Mouse (Mus musculus) mouse embryonic stem cell (cell line): ENCODE results near the gene Etfrf1.

ENCODE experiments used
- in situ Hi-C, 2 experiments: fragments of 300-500 bp; cut with MboI; formaldehyde crosslinking; loops; 1 replicate in 1 of 2; 3 replicates in 1 of 2; pipeline ENCODE4 v1.14.3; 2019 to 2020; ENCODE audit warnings: low sequenced_read_pairs in 2 of 2, low pct_unique_long_range_greater_than_20kb in 1 of 2, mixed read lengths in 1 of 2; ENCODE audit not compliant: unreplicated experiment in 1 of 2

Etfrf1 gene

DNA sequence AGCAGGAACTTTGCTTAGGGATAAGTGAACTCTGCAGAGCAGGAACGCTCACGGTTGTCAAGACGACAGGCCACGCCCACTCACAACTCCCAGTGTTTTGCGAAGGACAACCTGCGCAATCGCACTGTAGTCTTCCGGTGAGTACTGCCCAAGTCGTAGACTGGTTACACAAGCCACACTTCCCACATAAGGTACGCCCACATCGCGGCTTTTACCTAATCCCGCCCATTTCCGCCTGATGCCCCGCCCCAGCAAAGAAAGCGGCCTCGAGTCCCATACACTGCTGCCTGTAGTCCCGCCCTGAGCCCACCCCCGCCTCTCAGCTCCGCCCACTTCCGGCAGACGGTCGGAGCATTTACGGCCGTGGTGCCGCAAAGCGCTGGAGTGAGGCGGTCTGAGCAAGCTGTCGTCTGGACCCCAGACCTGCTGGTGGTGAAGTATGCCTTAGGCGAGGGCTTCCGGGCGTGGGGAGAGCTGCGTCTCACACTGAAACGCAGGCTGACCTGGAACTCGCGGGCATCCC lies at the start of gene Etfrf1, which contains the start of gene Casc1:
TSS of gene Etfrf1 (plus strand) at position 319 of the 523 bp plus-strand sequence.
TSS of gene Casc1 (minus strand) at position 190 of the 523 bp plus-strand sequence.
- in situ Hi-C loops = no loop called here

- in situ Hi-C loops = no loop called here
Measured at GRCm38 (mm10) chr6:145171892-145172606, 38.9 kb upstream of the Etfrf1 start.

- in situ Hi-C loops = no loop called here
Measured at GRCm38 (mm10) chr6:145173781-145174191, 37.1 kb upstream of the Etfrf1 start.

GRCm38 (mm10) chr6:145175571-145175981 lies 35.4 kb upstream of the Etfrf1 start:
- in situ Hi-C loops = no loop called here

GRCm38 (mm10) chr6:145176474-145176873 lies 34.5 kb upstream of the Etfrf1 start:
- in situ Hi-C loops = no loop called here

GRCm38 (mm10) chr6:145179665-145180064 lies 31.3 kb upstream of the Etfrf1 start:
- in situ Hi-C loops = loop anchor here in 1 of 2 experiments (10.0 kb wide), 1 partner anchor 245 kb away; no protein-coding TSS in a partner anchor

DNA sequence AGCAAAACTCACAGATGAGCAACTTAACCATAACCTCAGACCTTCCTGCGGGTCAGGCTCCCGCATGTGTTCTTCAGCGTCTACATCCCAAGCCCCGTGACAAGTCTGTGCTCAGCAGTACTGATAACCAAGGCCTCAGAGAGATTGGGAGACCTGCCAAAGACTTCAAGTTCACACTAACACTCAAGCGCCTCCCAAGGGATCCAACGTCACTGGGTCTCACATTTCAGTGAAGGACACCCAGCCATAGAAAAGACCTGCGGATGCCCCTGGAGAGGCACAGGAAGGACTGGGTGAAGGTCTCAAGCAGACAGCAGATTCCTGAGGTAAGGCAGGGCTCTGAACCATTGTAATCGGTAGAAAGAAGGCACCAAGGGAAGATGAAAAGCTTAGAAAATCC lies 28.9 kb upstream of the Etfrf1 start:
- in situ Hi-C loops = loop anchor here in 1 of 2 experiments (10.0 kb wide), 1 partner anchor 247 kb away; no protein-coding TSS in a partner anchor

- in situ Hi-C loops = loop anchor here in 1 of 2 experiments (10.0 kb wide), 1 partner anchor 251 kb away; no protein-coding TSS in a partner anchor
Measured at GRCm38 (mm10) chr6:145186096-145186495, 24.8 kb upstream of the Etfrf1 start.

DNA sequence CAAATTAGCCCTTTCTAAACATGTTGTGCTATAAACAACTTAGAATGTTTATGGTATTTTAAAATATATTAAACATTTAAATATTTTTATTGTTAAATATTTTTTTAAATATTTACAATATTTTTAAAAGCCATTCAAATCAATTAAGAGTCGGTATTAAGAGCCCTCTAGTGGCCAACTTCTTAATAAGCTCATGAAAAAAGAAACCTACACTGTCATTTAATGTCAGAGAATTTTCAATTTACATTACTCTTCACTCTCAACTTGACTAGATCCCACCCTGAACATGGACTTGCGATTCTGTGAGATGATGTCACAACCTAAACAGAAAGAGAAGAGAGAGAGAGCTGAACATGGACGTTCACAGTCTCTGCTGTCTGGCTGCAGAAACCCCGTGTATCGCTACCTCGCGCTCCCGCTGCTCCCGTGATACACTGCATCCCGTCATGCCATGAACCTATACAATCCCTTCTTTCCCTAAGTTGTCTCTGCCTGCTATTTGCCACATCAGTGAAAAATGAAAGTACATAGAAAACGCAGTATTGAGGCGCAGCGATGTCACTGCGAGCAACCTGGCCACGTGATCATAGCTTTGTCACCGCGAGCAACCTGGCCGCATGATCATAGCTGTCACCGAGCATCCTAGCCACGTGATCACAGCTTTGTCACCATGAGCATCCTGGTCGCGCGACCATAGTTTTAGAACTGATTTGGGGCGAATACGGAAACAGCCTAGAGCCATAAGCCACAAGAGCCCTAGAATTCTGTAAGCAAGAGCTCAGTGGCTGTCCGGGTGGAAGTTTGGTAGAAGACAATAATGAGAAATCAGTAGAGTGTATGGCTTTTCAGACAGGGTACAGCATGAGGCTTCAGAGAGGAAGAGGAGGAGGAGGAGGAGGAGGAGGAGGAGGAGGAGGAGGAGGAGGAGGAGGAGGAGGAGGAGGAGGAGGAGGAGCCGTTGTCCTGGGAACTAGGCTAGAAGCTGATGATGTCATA lies 23.5 kb upstream of the Etfrf1 start:
- in situ Hi-C loops = loop anchor here in 1 of 2 experiments (10.0 kb wide), 1 partner anchor 253 kb away; no protein-coding TSS in a partner anchor

DNA sequence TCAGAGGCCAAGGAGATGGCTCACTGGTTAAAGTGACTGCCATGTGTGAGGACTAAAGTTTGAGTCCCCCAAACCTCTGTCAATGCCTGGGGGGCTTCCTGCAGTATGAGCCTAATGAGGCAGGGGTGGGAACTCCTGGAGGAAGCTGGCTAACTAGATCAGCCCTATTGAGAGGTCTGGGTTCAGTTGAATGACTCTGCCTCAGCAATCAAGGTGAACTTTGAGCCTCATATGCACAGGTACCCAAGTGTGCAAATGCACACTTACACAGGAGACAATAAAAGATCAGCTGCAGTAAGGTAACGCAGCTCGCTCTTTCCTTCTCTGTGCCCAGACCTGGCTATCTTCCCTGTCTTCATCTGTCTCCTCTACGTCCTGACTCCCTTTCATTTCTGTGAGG lies 17.9 kb upstream of the Etfrf1 start:
- in situ Hi-C loops = no loop called here

DNA sequence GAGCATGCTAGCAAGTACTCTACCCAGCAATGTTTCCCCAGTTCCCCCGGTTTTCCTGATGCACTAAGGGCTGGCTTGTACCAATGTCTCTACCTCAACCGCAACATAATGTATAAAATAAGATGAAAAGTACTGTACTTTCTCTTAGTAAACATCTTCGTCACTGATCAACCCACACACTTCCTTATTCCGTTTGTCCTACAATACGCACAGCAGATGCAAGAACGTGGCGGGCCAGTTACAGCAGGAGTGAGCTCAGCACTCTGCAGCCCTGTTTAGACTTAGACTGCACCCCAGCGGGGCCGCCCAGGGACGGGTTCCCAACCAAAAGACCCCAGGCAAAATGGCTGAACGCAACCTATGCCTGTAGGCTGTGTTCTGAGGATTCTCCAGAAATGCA lies 17.5 kb upstream of the Etfrf1 start:
- in situ Hi-C loops = no loop called here

- in situ Hi-C loops = no loop called here
Measured at GRCm38 (mm10) chr6:145197949-145198686, 12.8 kb upstream of the Etfrf1 start.

DNA sequence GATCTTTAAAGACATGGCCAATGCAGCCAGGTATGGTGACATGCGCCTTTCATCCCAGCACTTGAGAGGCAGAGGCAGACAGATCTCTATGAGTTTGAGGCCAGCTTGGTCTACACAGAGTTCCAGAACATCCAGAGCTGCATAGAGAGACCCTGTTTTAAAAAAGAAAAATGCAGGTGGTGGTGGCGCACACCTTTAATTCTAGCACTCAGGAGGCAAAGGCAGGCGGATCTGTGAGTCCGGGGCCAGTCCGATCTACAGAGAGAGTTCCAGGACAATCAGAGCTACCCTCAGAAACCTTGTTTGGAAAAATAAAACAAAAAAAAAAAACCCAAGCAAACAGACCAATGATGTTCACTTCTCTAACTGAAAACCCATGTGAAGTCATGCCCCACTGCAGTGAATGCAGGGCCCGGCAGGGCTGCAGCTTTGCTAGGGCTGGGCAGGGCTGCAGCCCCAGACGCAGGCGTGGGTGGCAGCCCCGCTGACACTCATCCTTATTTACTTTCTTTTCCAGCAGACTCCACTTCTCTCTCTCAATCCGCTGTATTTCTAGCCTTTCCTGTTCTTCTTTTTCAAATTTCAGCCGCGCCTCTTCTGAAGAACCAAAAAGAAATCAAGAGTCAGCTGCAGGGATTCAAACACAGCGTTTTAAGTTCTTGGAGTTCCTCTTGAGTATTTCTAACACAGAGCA lies 8.4 kb upstream of the Etfrf1 start:
- in situ Hi-C loops = loop anchor here (5.0 kb wide), 1 partner anchor 145 kb away; no protein-coding TSS in a partner anchor

GRCm38 (mm10) chr6:145204440-145204839 lies 6.5 kb upstream of the Etfrf1 start:
- in situ Hi-C loops = loop anchor here (5.0 kb wide), 1 partner anchor 143 kb away; no protein-coding TSS in a partner anchor

DNA sequence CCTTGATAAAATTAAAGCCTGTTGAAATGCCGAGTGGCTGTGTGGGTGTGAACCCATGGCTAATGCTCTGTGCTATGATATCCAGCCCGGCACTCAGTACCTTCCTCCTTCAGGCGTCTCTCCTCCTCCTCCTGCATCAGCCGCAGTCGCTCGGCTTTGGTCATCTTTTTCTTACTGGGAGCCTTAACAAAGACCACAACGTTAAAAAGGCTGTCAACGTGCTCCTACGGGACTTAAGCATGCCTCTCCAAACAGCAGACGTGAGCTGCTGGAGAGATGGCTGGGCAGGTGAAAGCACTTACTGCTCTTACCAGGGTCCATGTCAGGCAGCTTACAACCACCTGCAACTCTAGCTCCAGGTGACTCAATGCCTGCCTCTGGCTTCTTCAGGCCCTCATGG lies 5.8 kb upstream of the Etfrf1 start:
- in situ Hi-C loops = no loop called here

DNA sequence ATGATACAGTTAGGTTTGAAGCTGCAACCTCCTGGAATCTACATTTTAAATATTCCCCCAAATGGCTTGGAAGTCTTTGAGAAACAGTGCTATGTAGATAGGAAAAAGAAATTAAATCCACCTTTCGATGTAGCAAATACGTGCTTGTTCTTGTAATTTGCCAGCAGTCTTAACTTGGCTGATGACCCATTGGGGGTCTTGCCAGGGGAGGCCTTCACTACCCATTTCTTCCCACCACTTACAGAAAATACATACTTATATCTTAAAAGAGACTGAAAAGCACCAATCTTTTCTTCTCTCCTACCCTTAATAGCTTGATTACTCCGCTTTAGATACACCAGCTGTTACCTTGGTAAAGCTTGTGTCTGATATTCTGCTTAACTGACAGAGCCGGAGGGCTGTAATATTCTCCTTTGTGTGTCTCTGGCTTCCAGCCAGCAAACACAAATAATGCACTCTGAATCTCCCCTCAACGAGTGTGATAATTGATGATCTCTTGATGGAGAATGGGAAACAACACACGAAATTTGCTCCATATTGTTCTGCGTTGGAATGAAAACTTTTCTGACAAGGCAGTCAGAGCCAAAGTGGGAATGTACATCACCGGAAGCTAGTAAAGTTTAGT lies 766 bp upstream of the Etfrf1 start:
- in situ Hi-C loops = no loop called here
